Mouse (Mus musculus): Measurements from ENCODE around the gene Fam227b.

DNA sequence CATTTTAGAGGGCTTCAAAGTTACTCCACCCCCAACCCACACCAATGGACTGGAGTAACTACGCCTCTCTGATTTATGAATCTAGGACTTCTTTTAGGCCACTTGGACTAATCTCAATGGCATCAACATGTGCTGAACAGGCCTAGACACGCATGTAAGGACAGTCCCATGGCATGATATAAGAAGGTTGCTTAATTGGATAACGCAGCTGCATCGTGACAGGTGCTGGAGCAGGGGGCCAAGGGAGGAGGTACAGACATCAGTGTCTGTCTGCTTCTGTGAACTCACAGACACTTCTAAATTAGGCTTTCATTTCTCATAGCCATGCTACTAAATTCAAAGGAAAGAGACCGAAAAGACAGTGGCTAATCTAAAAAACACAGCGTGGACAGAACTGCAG lies 110.6 kb downstream of the Fam227b start:
- no peak for TF ChIP-seq CTCF (conservative IDR thresholded peaks at IDR 0.05; ENCODE audit: low read length)
- no peak for TF ChIP-seq POU5F1 (IDR thresholded peaks at IDR 0.05; ENCODE audit: borderline replicate concordance, low read length)
- TF ChIP-seq NANOG (IDR thresholded peaks at IDR 0.05; ENCODE audit: borderline replicate concordance, low read length): no peak
